Mouse (Mus musculus) heart, postnatal 14 days (tissue): ENCODE data around the gene Catsper3. TPM values are rescaled to one million over a fixed set of nuclear protein-coding genes. Genes with fewer than 3 reads are reported as not detected.

Experiments
- DNase-seq, 2 experiments: peaks; one replicate each; pipeline ENCODE4 v3.0.0; 2021 to 2022
- intact Hi-C: fragments of 180-260 bp; cut with DNase I; formaldehyde crosslinking; loops from one replicate; pipeline ENCODE4 v1.15.1; 2025
- total RNA-seq, 2 experiments: library from RNA; stranded (reverse); gene quantifications; 2 replicates each; pipeline ENCODE4 v1.2.3; 2021

Catsper3 gene
- total RNA-seq, 2 experiments from 2014 or later, result 0.22 TPM; not detected in 1

GRCm38 (mm10) chr13:55826008-55826671 lies 41.8 kb downstream of the Catsper3 start:
- intact Hi-C loops, result no loop called here
- DNase-seq, result peak; percentile 27 to 30

GRCm38 (mm10) chr13:55826796-55827678 lies 42.7 kb downstream of the Catsper3 start:
- intact Hi-C loops, result no loop called here
- DNase-seq, result no peak

- intact Hi-C loops, result no loop called here
Measured at GRCm38 (mm10) chr13:55827679-55828140, 43.3 kb downstream of the Catsper3 start.

GRCm38 (mm10) chr13:55828141-55829017 lies 44.0 kb downstream of the Catsper3 start:
- DNase-seq, result peak; percentile 16 to 24
- intact Hi-C loops, result no loop called here

More at GRCm38 (mm10) chr13:55827679-55828140, 43.3 kb downstream of the Catsper3 start:
- no peak for DNase-seq

- no peak for DNase-seq
- intact Hi-C loops, result no loop called here
Measured at GRCm38 (mm10) chr13:55829018-55829655, 44.8 kb downstream of the Catsper3 start.

- intact Hi-C loops, result no loop called here
- DNase-seq, result peak; percentile 20 to 24
Measured at GRCm38 (mm10) chr13:55830081-55830832, 45.9 kb downstream of the Catsper3 start.

GRCm38 (mm10) chr13:55830833-55831721 lies 46.7 kb downstream of the Catsper3 start:
- intact Hi-C loops, result no loop called here

GRCm38 (mm10) chr13:55831722-55832160 lies 47.4 kb downstream of the Catsper3 start:
- no peak for DNase-seq
- intact Hi-C loops, result no loop called here

More at GRCm38 (mm10) chr13:55830833-55831721, 46.7 kb downstream of the Catsper3 start:
- no peak for DNase-seq

- no peak for DNase-seq
- intact Hi-C loops, result no loop called here
Measured at GRCm38 (mm10) chr13:55832602-55833001, 48.2 kb downstream of the Catsper3 start.

GRCm38 (mm10) chr13:55833921-55834320 lies 49.6 kb downstream of the Catsper3 start:
- intact Hi-C loops, result no loop called here
- DNase-seq, result no peak

GRCm38 (mm10) chr13:55834667-55835066 lies 50.3 kb downstream of the Catsper3 start:
- DNase-seq, result no peak
- intact Hi-C loops, result loop anchor here (5.0 kb wide), 1 partner anchor 128 kb away; no protein-coding TSS in a partner anchor

- intact Hi-C loops, result loop anchor here (5.0 kb wide), 1 partner anchor 127 kb away; no protein-coding TSS in a partner anchor
- no peak for DNase-seq
Measured at GRCm38 (mm10) chr13:55835548-55836097, 51.3 kb downstream of the Catsper3 start.

- DNase-seq, result no peak
- intact Hi-C loops, result loop anchor here (5.0 kb wide), 1 partner anchor 126 kb away; no protein-coding TSS in a partner anchor
Measured at GRCm38 (mm10) chr13:55836142-55836625, 51.8 kb downstream of the Catsper3 start, which contains the start of gene Pitx1. Gene Pitx1 (minus strand): TSS chr13:55836192.

- intact Hi-C loops, result loop anchor here (5.0 kb wide), 1 partner anchor 125 kb away; no protein-coding TSS in a partner anchor
Measured at GRCm38 (mm10) chr13:55836786-55837780, 52.7 kb downstream of the Catsper3 start.

GRCm38 (mm10) chr13:55840223-55840622 lies 55.9 kb downstream of the Catsper3 start:
- intact Hi-C loops, result no loop called here
- no peak for DNase-seq

More at GRCm38 (mm10) chr13:55836786-55837780, 52.7 kb downstream of the Catsper3 start:
- DNase-seq, result no peak

GRCm38 (mm10) chr13:55843700-55844099 lies 59.3 kb downstream of the Catsper3 start:
- DNase-seq, result no peak
- intact Hi-C loops, result no loop called here
